25 mouse cellular contexts compared by ENCODE assay signal in genomic region chr5:97075476-97076151, GRCm38 (mm10).
"Had no signal": no experiment of that assay in that cellular context is flagged by ENCODE, and none has a peak within 500 bp of the region (broad histone marks: within the 10 kb centered on the region; RNA-seq: fewer than 3 reads in every experiment).

No protein-coding gene starts in this region.

- ATAC-seq: forebrain, embryonic 16.5 days; hindbrain, embryonic 16.5 days; inflammation-experienced regulatory T-cells, adult 6 months; intestine, embryonic 15.5 days; intestine, postnatal 0 days; liver, embryonic 12.5 days had no signal

- H3K9ac ChIP-seq: heart, embryonic 13.5 days; heart, embryonic 15.5 days; hindbrain, embryonic 12.5 days; hindbrain, embryonic 14.5 days; intestine, embryonic 15.5 days; limb, embryonic 12.5 days; liver, embryonic 12.5 days; liver, embryonic 14.5 days had no signal

- H3K36me3 ChIP-seq: hindbrain, embryonic 12.5 days; intestine, embryonic 15.5 days had no signal

- H3K9me3 ChIP-seq: heart, embryonic 13.5 days; heart, embryonic 15.5 days; hindbrain, embryonic 10.5 days; hindbrain, embryonic 12.5 days; intestine, embryonic 15.5 days; limb, embryonic 10.5 days; limb, embryonic 12.5 days; liver, embryonic 12.5 days had no signal

- DNase-seq: gastrocnemius, adult 2 months; gastrocnemius, postnatal 10 days; gastrocnemius, postnatal 25 days; heart, adult 2 months; heart, postnatal 4 days; kidney, adult 18-20 months; kidney, postnatal 25 days had no signal

- H3K27ac ChIP-seq: gastrocnemius, adult 2 months; heart, adult 2 months; heart, embryonic 13.5 days; heart, embryonic 15.5 days; hindbrain, embryonic 10.5 days; hindbrain, embryonic 12.5 days; hindbrain, embryonic 14.5 days; intestine, embryonic 15.5 days; kidney, postnatal 0 days; layer of hippocampus, adult 2 months; left cerebral cortex, adult 2 months; limb, embryonic 10.5 days; limb, embryonic 12.5 days; liver, embryonic 12.5 days; liver, embryonic 14.5 days had no signal

- H3K4me3 ChIP-seq: gastrocnemius, adult 2 months; heart, adult 2 months; heart, embryonic 13.5 days; heart, embryonic 15.5 days; hindbrain, embryonic 10.5 days; hindbrain, embryonic 12.5 days; intestine, embryonic 15.5 days; layer of hippocampus, adult 2 months; left cerebral cortex, adult 2 months; limb, embryonic 10.5 days; limb, embryonic 12.5 days; liver, embryonic 12.5 days had no signal

- H3K27me3 ChIP-seq: heart, embryonic 13.5 days; heart, embryonic 15.5 days; hindbrain, embryonic 12.5 days; intestine, embryonic 15.5 days; limb, embryonic 12.5 days; liver, embryonic 12.5 days had no signal

- H3K4me2 ChIP-seq: heart, embryonic 11.5 days; heart, embryonic 13.5 days; heart, embryonic 15.5 days; hindbrain, embryonic 12.5 days; hindbrain, embryonic 14.5 days; intestine, embryonic 15.5 days; limb, embryonic 12.5 days; liver, embryonic 12.5 days had no signal

- H3K4me1 ChIP-seq: hindbrain, embryonic 12.5 days; intestine, embryonic 15.5 days; liver, embryonic 12.5 days had no signal
